Mouse (Mus musculus): ENCODE data around the gene Otulin.

Otulin gene

GRCm38 (mm10) chr15:27656626-27657025 lies 26.1 kb upstream of the Otulin start:
- no peak for DNase-seq

- no peak for DNase-seq
These were observed 24.5 kb upstream of the Otulin start for GRCm38 (mm10) chr15:27655015-27655414.

GRCm38 (mm10) chr15:27647686-27648085 lies 17.2 kb upstream of the Otulin start:
- no peak for DNase-seq

GRCm38 (mm10) chr15:27646665-27647064 lies 16.2 kb upstream of the Otulin start:
- DNase-seq: no peak

- DNase-seq: no peak
These were observed 14.8 kb upstream of the Otulin start for GRCm38 (mm10) chr15:27645250-27645649.

- DNase-seq: peak; percentile 50 to 64
These were observed 12.4 kb upstream of the Otulin start for GRCm38 (mm10) chr15:27642895-27643294.

- no peak for DNase-seq
These were observed 10.7 kb upstream of the Otulin start for GRCm38 (mm10) chr15:27641171-27641570.

GRCm38 (mm10) chr15:27633941-27634900 lies 3.7 kb upstream of the Otulin start:
- DNase-seq: no peak

GRCm38 (mm10) chr15:27629800-27630600 lies 493 bp downstream of the Otulin start:
- peak in 1 of 2 experiments; percentile 18 for DNase-seq

- DNase-seq: no peak
These were observed 1.4 kb downstream of the Otulin start for GRCm38 (mm10) chr15:27629046-27629445.

- no peak for DNase-seq
These were observed 2.7 kb downstream of the Otulin start for GRCm38 (mm10) chr15:27627794-27628193.

GRCm38 (mm10) chr15:27626314-27626713 lies 4.2 kb downstream of the Otulin start:
- DNase-seq: no peak

- no peak for DNase-seq
These were observed 4.6 kb downstream of the Otulin start for GRCm38 (mm10) chr15:27625890-27626255.

- peak; percentile 63 to 71 for DNase-seq
These were observed 5.2 kb downstream of the Otulin start for GRCm38 (mm10) chr15:27625014-27625889.

GRCm38 (mm10) chr15:27623286-27623685 lies 7.2 kb downstream of the Otulin start:
- DNase-seq: no peak

- DNase-seq: no peak
These were observed 9.9 kb downstream of the Otulin start for GRCm38 (mm10) chr15:27620475-27621185.

GRCm38 (mm10) chr15:27619683-27620082 lies 10.8 kb downstream of the Otulin start:
- no peak for DNase-seq

- no peak for DNase-seq
These were observed 11.5 kb downstream of the Otulin start for GRCm38 (mm10) chr15:27618778-27619533.

- DNase-seq: no peak
These were observed 13.3 kb downstream of the Otulin start for GRCm38 (mm10) chr15:27617227-27617626.

- DNase-seq: peak; percentile 76
These were observed 14.3 kb downstream of the Otulin start for GRCm38 (mm10) chr15:27616159-27616558.

GRCm38 (mm10) chr15:27613255-27613654 lies 17.2 kb downstream of the Otulin start:
- no peak for DNase-seq
